Mouse (Mus musculus) limb, embryonic 11.5 days (tissue): ENCODE measurements around the gene Pde6h. TPM values are rescaled to one million over a fixed set of nuclear protein-coding genes. Genes with fewer than 3 reads are reported as not detected.

Experiments
- ATAC-seq: fragments of 200-750 bp; cut with Nextera tagmentation; 2 replicates; pipeline ENCODE4 v1.8.0; 2017; ENCODE audit warnings: low read depth; ENCODE audit not compliant: insufficient number of reproducible peaks, low FRiP score, low TSS enrichment
- DNase-seq: peaks from one replicate; pipeline ENCODE4 v3.0.0-alpha.2; 2015; ENCODE audit warnings: low spot score
- H3K27ac ChIP-seq: fragments of 300-500 bp; sonication (generic); replicated peaks from 2 replicates; pipeline ENCODE4 v1.5.1; 2014; ENCODE audit warnings: low read depth, mild to moderate bottlenecking, low read length
- H3K27me3 ChIP-seq: fragments of 300-500 bp; sonication (generic); 2 replicates; pipeline ENCODE4 v1.6.1; 2014; ENCODE audit warnings: mild to moderate bottlenecking, low read length, mixed read lengths; ENCODE audit not compliant: control insufficient read depth, insufficient read depth
- H3K36me3 ChIP-seq: fragments of 300-500 bp; sonication (generic); 2 replicates; pipeline ENCODE4 v1.6.1; 2014; ENCODE audit warnings: mild to moderate bottlenecking, low read length, moderate library complexity, mixed read lengths; ENCODE audit not compliant: control insufficient read depth, insufficient read depth
- H3K4me1 ChIP-seq: fragments of 300-500 bp; sonication (generic); 2 replicates; pipeline ENCODE4 v1.6.1; 2014; ENCODE audit warnings: low read length, mixed read lengths; ENCODE audit not compliant: control insufficient read depth, insufficient read depth
- H3K4me2 ChIP-seq: fragments of 300-500 bp; sonication (generic); 2 replicates; pipeline ENCODE4 v1.6.1; 2014; ENCODE audit warnings: low read depth, mild to moderate bottlenecking, moderate library complexity; ENCODE audit not compliant: severe bottlenecking
- H3K4me3 ChIP-seq: fragments of 300-500 bp; sonication (generic); 2 replicates; pipeline ENCODE4 v1.5.1; 2014; ENCODE audit warnings: low read depth, low read length
- H3K9ac ChIP-seq: fragments of 300-500 bp; sonication (generic); 2 replicates; pipeline ENCODE4 v1.6.1; 2014; ENCODE audit warnings: mild to moderate bottlenecking, low read length
- H3K9me3 ChIP-seq: fragments of 300-500 bp; sonication (generic); 2 replicates; pipeline ENCODE4 v1.6.1; 2016; ENCODE audit warnings: low read length; ENCODE audit not compliant: control insufficient read depth
- WGBS: fragments of 180-500 bp; shearing (Covaris S2); extraction: QIAGEN DNeasy Blood & Tissue Kit; methylation state at CpG from one replicate; pipeline ENCODE4 v1.1.7; 2014; 5-methylcytosine and 5-hydroxymethylcytosine counted together
- polyA plus RNA-seq: library from polyadenylated mRNA; unstranded; fragments of >200 nt; fragmentation: Nextera tagmentation; extraction: Ambion mirVana; gene quantifications from 2 replicates; pipeline ENCODE4 v1.2.1, GENCODE M21; 2014

Gene Pde6h
- polyA plus RNA-seq, 1 experiment from 2014 or later: not detected

- no peaks in the 10 kb centered on the region for H3K36me3 ChIP-seq
- no peak overlapping the region for H3K27ac ChIP-seq
- no peaks in the 10 kb centered on the region for H3K9me3 ChIP-seq
- WGBS: 29% methylated on average over 12 of the region's 12 CpGs
- H3K4me2 ChIP-seq: peak overlapping the region; percentile 18; the same call in 1 of the 2 replicates
- no peaks in the 10 kb centered on the region for H3K27me3 ChIP-seq
- no peaks in the 10 kb centered on the region for H3K4me1 ChIP-seq
- no peak overlapping the region for H3K4me3 ChIP-seq
- ATAC-seq (peak; percentile 75), DNase-seq (peak; percentile 62)
- H3K9ac ChIP-seq: no peak overlapping the region
Observed at GRCm38 (mm10) chr6:136930677-136931076, 7.0 kb downstream of the Pde6h start.

GRCm38 (mm10) chr6:136931246-136931645 lies 7.6 kb downstream of the Pde6h start:
- no peaks in the 10 kb centered on the region for H3K27me3 ChIP-seq
- H3K9ac ChIP-seq: no peak overlapping the region
- no peaks in the 10 kb centered on the region for H3K4me1 ChIP-seq
- no peak overlapping the region for H3K4me3 ChIP-seq
- no peak for DNase-seq
- H3K9me3 ChIP-seq: no peaks in the 10 kb centered on the region
- no peak for ATAC-seq
- 87% methylated on average over 13 of the region's 13 CpGs for WGBS
- H3K4me2 ChIP-seq: no peak overlapping the region
- H3K36me3 ChIP-seq: no peaks in the 10 kb centered on the region
- H3K27ac ChIP-seq: no peak overlapping the region

- H3K4me1 ChIP-seq: no peaks in the 10 kb centered on the region
- no peak overlapping the region for H3K27ac ChIP-seq
- no peak overlapping the region for H3K4me2 ChIP-seq
- 85% methylated on average over 7 of the region's 7 CpGs for WGBS
- no peaks in the 10 kb centered on the region for H3K36me3 ChIP-seq
- no peak overlapping the region for H3K9ac ChIP-seq
- ATAC-seq: no peak
- no peaks in the 10 kb centered on the region for H3K9me3 ChIP-seq
- H3K4me3 ChIP-seq: no peak overlapping the region
- no peaks in the 10 kb centered on the region for H3K27me3 ChIP-seq
- DNase-seq: no peak
Observed at GRCm38 (mm10) chr6:136934068-136934467, 10.4 kb downstream of the Pde6h start.

- no peak overlapping the region for H3K4me3 ChIP-seq
- no peak for ATAC-seq
- no peak overlapping the region for H3K9ac ChIP-seq
- no peak for DNase-seq
- no peak overlapping the region for H3K27ac ChIP-seq
- no peaks in the 10 kb centered on the region for H3K9me3 ChIP-seq
- 0 out of 2 replicates have a peak, but pooled peaks cover under 1% of the 10 kb centered on the region for H3K4me1 ChIP-seq
- 81% methylated on average over 3 of the region's 3 CpGs for WGBS
- H3K27me3 ChIP-seq: no peaks in the 10 kb centered on the region
- no peak overlapping the region for H3K4me2 ChIP-seq
- H3K36me3 ChIP-seq: no peaks in the 10 kb centered on the region
Observed at GRCm38 (mm10) chr6:136935233-136935632, 11.6 kb downstream of the Pde6h start.

GRCm38 (mm10) chr6:136936361-136936760 lies 12.7 kb downstream of the Pde6h start:
- Histone ChIP-seq H3K4me2 (no peak overlapping the region), H3K27me3 (no peaks in the 10 kb centered on the region), H3K9me3 (no peaks in the 10 kb centered on the region), H3K4me3 (no peak overlapping the region), H3K36me3 (no peaks in the 10 kb centered on the region), H3K4me1 (peaks cover 10% of the 10 kb centered on the region), H3K27ac (no peak overlapping the region), H3K9ac (no peak overlapping the region)
- ATAC-seq (no peak), DNase-seq (no peak)
- WGBS: 91% methylated on average over 9 of the region's 9 CpGs

GRCm38 (mm10) chr6:136937117-136937516 lies 13.5 kb downstream of the Pde6h start:
- H3K4me2 ChIP-seq: no peak overlapping the region
- H3K36me3 ChIP-seq: no peaks in the 10 kb centered on the region
- 90% methylated on average over 3 of the region's 3 CpGs for WGBS
- no peaks in the 10 kb centered on the region for H3K9me3 ChIP-seq
- ATAC-seq (no peak), DNase-seq (no peak)
- peaks cover 14% of the 10 kb centered on the region for H3K4me1 ChIP-seq
- H3K4me3 ChIP-seq: no peak overlapping the region
- no peaks in the 10 kb centered on the region for H3K27me3 ChIP-seq
- H3K27ac ChIP-seq: no peak overlapping the region
- no peak overlapping the region for H3K9ac ChIP-seq

GRCm38 (mm10) chr6:136938331-136939126 lies 14.9 kb downstream of the Pde6h start:
- ATAC-seq (no peak), DNase-seq (no peak)
- Histone ChIP-seq H3K9me3 (no peaks in the 10 kb centered on the region), H3K27me3 (no peaks in the 10 kb centered on the region), H3K4me1 (peaks cover 17% of the 10 kb centered on the region), H3K4me2 (no peak overlapping the region), H3K36me3 (no peaks in the 10 kb centered on the region), H3K27ac (no peak overlapping the region), H3K9ac (no peak overlapping the region; the same call in 1 of the 2 replicates), H3K4me3 (no peak overlapping the region)
- 80% methylated on average over 18 of the region's 18 CpGs for WGBS

GRCm38 (mm10) chr6:136939326-136940187 lies 15.9 kb downstream of the Pde6h start:
- Histone ChIP-seq H3K4me3 (no peak overlapping the region), H3K4me1 (peaks cover 17% of the 10 kb centered on the region), H3K27me3 (no peaks in the 10 kb centered on the region), H3K9ac (no peak overlapping the region), H3K9me3 (no peaks in the 10 kb centered on the region), H3K4me2 (no peak overlapping the region), H3K36me3 (no peaks in the 10 kb centered on the region), H3K27ac (no peak overlapping the region)
- ATAC-seq (no peak), DNase-seq (no peak)
- 85% methylated on average over 14 of the region's 14 CpGs for WGBS
